Mouse (Mus musculus): ENCODE data around the gene Isl2. TPM values are rescaled to one million over a fixed set of nuclear protein-coding genes. Genes with fewer than 3 reads are reported as not detected.

The Isl2 gene
- total RNA-seq (2014; fragmentation: Nextera tagmentation) (not detected in 2 replicates), total RNA-seq (2017) (not detected in 2 replicates), polyA plus RNA-seq (2012) (0.03 and 0.17 TPM in 2 replicates)

GRCm38 (mm10) chr9:55538377-55538776 is at the start of gene Isl2:
Gene Isl2, plus strand, starts transcription at chr9:55538672.
- Histone ChIP-seq H3K9me3 (replicated peaks) (peaks cover 7% of the 10 kb centered on the region), H3K4me1 (ENCODE audit: insufficient read depth, low read depth, low read length) (peaks cover 3% of the 10 kb centered on the region; the same call in 1 of the 2 replicates), H3K36me3 (replicated peaks) (no peaks in the 10 kb centered on the region), H3K4me3 (ENCODE audit: low read depth, low read length) (no peak within 1 kb of the TSS), H3K27me3 (ENCODE audit: insufficient read depth, low read length) (peaks cover 68% of the 10 kb centered on the region)
- no peak for ATAC-seq (ENCODE audit: extremely low read depth, insufficient number of reproducible peaks, low FRiP score, poor library complexity, severe bottlenecking)
- no peak for TF ChIP-seq GATA2 (IDR thresholded peaks at IDR 0.05; ENCODE audit: borderline replicate concordance, low read depth, low read length)
- TF ChIP-seq CTCF (IDR thresholded peaks at IDR 0.05; ENCODE audit: low read depth, low read length), result no peak
- no peak for TF ChIP-seq POLR2AphosphoS5 (IDR thresholded peaks at IDR 0.05; ENCODE audit: insufficient replicate concordance, low read depth, low read length)
- TF ChIP-seq GATA1 (IDR thresholded peaks at IDR 0.05; ENCODE audit: borderline replicate concordance, low read length), result no peak
- no peak for TF ChIP-seq TAL1 (conservative IDR thresholded peaks at IDR 0.05; ENCODE audit: low read depth, low read length)
- no peak for DNase-seq (ENCODE audit: low spot score)

GRCm38 (mm10) chr9:55507922-55508321 is 30.6 kb upstream of the Isl2 start:
- TF ChIP-seq GATA1 (IDR thresholded peaks at IDR 0.05; ENCODE audit: borderline replicate concordance, low read length) (no peak), POLR2AphosphoS5 (IDR thresholded peaks at IDR 0.05; ENCODE audit: insufficient replicate concordance, low read depth, low read length) (no peak), CTCF (IDR thresholded peaks at IDR 0.05; ENCODE audit: low read depth, low read length) (no peak), TAL1 (conservative IDR thresholded peaks at IDR 0.05; ENCODE audit: low read depth, low read length) (no peak), GATA2 (IDR thresholded peaks at IDR 0.05; ENCODE audit: borderline replicate concordance, low read depth, low read length) (no peak)
- H3K27me3 ChIP-seq (ENCODE audit: insufficient read depth, low read length), result no peaks in the 10 kb centered on the region
- H3K4me1 ChIP-seq (ENCODE audit: insufficient read depth, low read depth, low read length), result peaks cover 22% of the 10 kb centered on the region
- no peak overlapping the region for H3K4me3 ChIP-seq (ENCODE audit: low read depth, low read length)
- H3K9me3 ChIP-seq (replicated peaks), result no peaks in the 10 kb centered on the region
- ATAC-seq (ENCODE audit: extremely low read depth, insufficient number of reproducible peaks, low FRiP score, poor library complexity, severe bottlenecking), result no peak
- no peak for DNase-seq (ENCODE audit: low spot score)
- peaks cover 42% of the 10 kb centered on the region for H3K36me3 ChIP-seq (replicated peaks)

DNA sequence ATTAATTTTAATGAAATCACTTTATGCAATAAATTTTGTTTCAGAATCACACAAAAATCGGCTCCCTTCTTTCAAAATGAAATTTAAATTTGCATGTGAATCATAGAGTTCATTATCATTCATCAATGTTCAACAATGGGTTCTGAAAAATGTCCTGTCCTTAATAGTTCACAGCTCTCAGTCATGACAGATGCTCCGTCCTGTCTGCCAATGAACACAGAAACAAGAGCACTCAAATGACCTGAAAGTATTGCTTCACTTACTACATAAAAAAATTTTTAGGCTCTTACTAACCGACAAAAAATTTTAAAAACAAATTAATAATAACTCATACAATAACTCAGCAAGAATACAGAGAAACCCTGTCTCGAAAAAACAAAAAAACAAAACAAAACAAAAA is 29.8 kb upstream of the Isl2 start:
- peaks cover 22% of the 10 kb centered on the region for H3K4me1 ChIP-seq (ENCODE audit: insufficient read depth, low read depth, low read length)
- H3K27me3 ChIP-seq (ENCODE audit: insufficient read depth, low read length), result peaks cover 4% of the 10 kb centered on the region
- no peak overlapping the region for H3K4me3 ChIP-seq (ENCODE audit: low read depth, low read length)
- no peaks in the 10 kb centered on the region for H3K9me3 ChIP-seq (replicated peaks)
- no peak for ATAC-seq (ENCODE audit: extremely low read depth, insufficient number of reproducible peaks, low FRiP score, poor library complexity, severe bottlenecking)
- H3K36me3 ChIP-seq (replicated peaks), result peaks cover 39% of the 10 kb centered on the region
- TF ChIP-seq GATA2 (IDR thresholded peaks at IDR 0.05; ENCODE audit: borderline replicate concordance, low read depth, low read length), result no peak
- no peak for TF ChIP-seq GATA1 (IDR thresholded peaks at IDR 0.05; ENCODE audit: borderline replicate concordance, low read length)
- no peak for TF ChIP-seq TAL1 (conservative IDR thresholded peaks at IDR 0.05; ENCODE audit: low read depth, low read length)
- no peak for TF ChIP-seq CTCF (IDR thresholded peaks at IDR 0.05; ENCODE audit: low read depth, low read length)
- TF ChIP-seq POLR2AphosphoS5 (IDR thresholded peaks at IDR 0.05; ENCODE audit: insufficient replicate concordance, low read depth, low read length), result no peak
- DNase-seq (ENCODE audit: low spot score), result no peak

GRCm38 (mm10) chr9:55509731-55510130 is 28.7 kb upstream of the Isl2 start:
- no peak for TF ChIP-seq POLR2AphosphoS5 (IDR thresholded peaks at IDR 0.05; ENCODE audit: insufficient replicate concordance, low read depth, low read length)
- TF ChIP-seq TAL1 (conservative IDR thresholded peaks at IDR 0.05; ENCODE audit: low read depth, low read length), result no peak
- TF ChIP-seq GATA1 (IDR thresholded peaks at IDR 0.05; ENCODE audit: borderline replicate concordance, low read length), result no peak
- TF ChIP-seq CTCF (IDR thresholded peaks at IDR 0.05; ENCODE audit: low read depth, low read length), result no peak
- no peak for TF ChIP-seq GATA2 (IDR thresholded peaks at IDR 0.05; ENCODE audit: borderline replicate concordance, low read depth, low read length)
- ATAC-seq (ENCODE audit: extremely low read depth, insufficient number of reproducible peaks, low FRiP score, poor library complexity, severe bottlenecking) (no peak), DNase-seq (ENCODE audit: low spot score) (no peak)
- Histone ChIP-seq H3K36me3 (replicated peaks) (peaks cover 34% of the 10 kb centered on the region), H3K4me1 (ENCODE audit: insufficient read depth, low read depth, low read length) (peaks cover 24% of the 10 kb centered on the region), H3K4me3 (ENCODE audit: low read depth, low read length) (no peak overlapping the region), H3K27me3 (ENCODE audit: insufficient read depth, low read length) (peaks cover 7% of the 10 kb centered on the region), H3K9me3 (replicated peaks) (no peaks in the 10 kb centered on the region)

DNA sequence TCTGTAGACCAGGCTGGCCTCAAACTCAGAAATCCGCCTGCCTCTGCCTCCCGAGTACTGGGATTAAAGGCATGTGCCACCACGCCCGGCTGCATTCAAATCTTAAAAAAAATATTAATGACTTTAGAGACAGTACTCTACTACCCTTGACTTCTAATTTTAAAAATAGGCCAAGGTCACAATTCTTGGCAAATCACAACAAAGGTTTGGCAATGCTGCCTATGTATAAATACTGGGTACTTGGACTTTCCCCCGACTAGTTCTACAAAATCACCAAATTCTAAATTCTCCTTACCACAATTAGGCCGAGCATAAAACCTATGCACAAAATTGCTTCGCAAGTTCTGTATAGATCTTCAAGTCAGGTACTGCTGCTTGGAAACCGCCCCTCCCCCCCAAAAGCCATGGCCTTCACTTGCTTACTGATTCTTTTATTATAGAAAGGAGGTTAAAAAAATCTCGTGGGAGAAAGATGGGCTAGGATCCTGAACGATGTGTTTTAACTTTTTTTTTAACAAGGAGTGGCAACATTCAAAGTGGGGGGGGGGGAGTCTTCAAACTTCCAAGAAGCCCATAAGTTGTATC is 27.7 kb upstream of the Isl2 start:
- peak overlapping the region; percentile 91; the same call in 1 of the 2 replicates for H3K4me3 ChIP-seq (ENCODE audit: low read depth, low read length)
- peaks cover 24% of the 10 kb centered on the region for H3K4me1 ChIP-seq (ENCODE audit: insufficient read depth, low read depth, low read length)
- no peak for DNase-seq (ENCODE audit: low spot score)
- TF ChIP-seq GATA2 (IDR thresholded peaks at IDR 0.05; ENCODE audit: borderline replicate concordance, low read depth, low read length) (no peak), POLR2AphosphoS5 (IDR thresholded peaks at IDR 0.05; ENCODE audit: insufficient replicate concordance, low read depth, low read length) (no peak), GATA1 (IDR thresholded peaks at IDR 0.05; ENCODE audit: borderline replicate concordance, low read length) (no peak), TAL1 (conservative IDR thresholded peaks at IDR 0.05; ENCODE audit: low read depth, low read length) (no peak), CTCF (IDR thresholded peaks at IDR 0.05; ENCODE audit: low read depth, low read length) (no peak)
- peaks cover 7% of the 10 kb centered on the region for H3K27me3 ChIP-seq (ENCODE audit: insufficient read depth, low read length)
- no peaks in the 10 kb centered on the region for H3K9me3 ChIP-seq (replicated peaks)
- ATAC-seq (ENCODE audit: extremely low read depth, insufficient number of reproducible peaks, low FRiP score, poor library complexity, severe bottlenecking), result no peak
- peaks cover 24% of the 10 kb centered on the region for H3K36me3 ChIP-seq (replicated peaks)

- DNase-seq (ENCODE audit: low spot score) (peak; percentile 50), ATAC-seq (ENCODE audit: extremely low read depth, insufficient number of reproducible peaks, low FRiP score, poor library complexity, severe bottlenecking) (peak; percentile 22; the same call in 1 of the 2 replicates)
- Histone ChIP-seq H3K4me1 (ENCODE audit: insufficient read depth, low read depth, low read length) (peaks cover 24% of the 10 kb centered on the region), H3K36me3 (replicated peaks) (peaks cover 20% of the 10 kb centered on the region), H3K27me3 (ENCODE audit: insufficient read depth, low read length) (peaks cover 7% of the 10 kb centered on the region), H3K9me3 (replicated peaks) (no peaks in the 10 kb centered on the region), H3K4me3 (ENCODE audit: low read depth, low read length) (peak overlapping the region; percentile 91)
- TF ChIP-seq TAL1 (conservative IDR thresholded peaks at IDR 0.05; ENCODE audit: low read depth, low read length) (no peak), POLR2AphosphoS5 (IDR thresholded peaks at IDR 0.05; ENCODE audit: insufficient replicate concordance, low read depth, low read length) (no peak), GATA2 (IDR thresholded peaks at IDR 0.05; ENCODE audit: borderline replicate concordance, low read depth, low read length) (no peak), GATA1 (IDR thresholded peaks at IDR 0.05; ENCODE audit: borderline replicate concordance, low read length) (no peak), CTCF (IDR thresholded peaks at IDR 0.05; ENCODE audit: low read depth, low read length) (no peak)
Measured at GRCm38 (mm10) chr9:55511521-55511993, 26.9 kb upstream of the Isl2 start.
